Mouse (Mus musculus): ENCODE results near the gene Gm13276.
"Not testable (repeated sequence)": the region's sequence is repeated elsewhere in the genome, so short reads cannot be mapped to it uniquely, and the experiment has no call there.

The Gm13276 gene

DNA sequence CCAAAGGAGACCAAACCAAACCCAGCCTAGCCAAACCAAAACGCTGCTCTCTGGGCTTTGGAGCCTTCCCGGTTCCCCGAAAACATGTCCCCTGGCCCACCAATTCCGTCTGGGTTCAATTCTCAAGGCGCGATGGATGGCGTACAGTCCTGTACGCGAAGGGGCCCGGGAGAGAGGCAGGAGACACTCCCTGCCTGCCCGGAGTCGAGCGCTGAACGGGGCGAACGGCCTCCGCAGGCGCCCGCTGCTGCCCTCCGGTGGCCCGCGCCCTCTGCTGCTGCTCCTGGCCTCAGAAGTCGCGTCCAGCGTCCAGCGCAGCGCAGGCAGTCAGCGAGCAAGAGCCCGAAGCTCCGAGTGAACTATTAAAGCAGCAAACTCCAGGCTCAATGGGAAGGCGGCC lies 3.2 kb upstream of the Gm13276 start:
- DNase-seq (ENCODE audit: low spot score in 2 of 2) = not testable (repeated sequence)

DNA sequence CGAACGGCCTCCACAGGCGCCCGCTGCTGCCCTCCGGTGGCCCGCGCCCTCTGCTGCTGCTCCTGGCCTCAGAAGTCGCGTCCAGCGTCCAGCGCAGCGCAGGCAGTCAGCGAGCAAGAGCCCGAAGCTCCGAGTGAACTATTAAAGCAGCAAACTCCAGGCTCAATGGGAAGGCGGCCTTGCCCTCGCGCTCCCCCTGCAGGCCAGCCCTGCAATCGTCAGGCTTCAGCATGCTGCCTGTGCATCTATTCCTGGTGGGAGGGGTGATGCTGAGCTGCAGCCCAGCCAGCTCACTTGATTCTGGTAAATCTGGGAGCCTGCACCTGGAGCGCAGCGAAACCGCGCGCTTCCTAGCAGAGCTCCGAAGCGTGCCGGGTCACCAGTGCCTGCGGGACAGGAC lies 2.9 kb downstream of the Gm13276 start, which contains the start of gene Gm13277:
Gene Gm13277, plus strand, starts transcription at position 231 of the 400 bp plus-strand sequence.
- DNase-seq (ENCODE audit: low spot score in 2 of 2) = peak; percentile 61 to 66

DNA sequence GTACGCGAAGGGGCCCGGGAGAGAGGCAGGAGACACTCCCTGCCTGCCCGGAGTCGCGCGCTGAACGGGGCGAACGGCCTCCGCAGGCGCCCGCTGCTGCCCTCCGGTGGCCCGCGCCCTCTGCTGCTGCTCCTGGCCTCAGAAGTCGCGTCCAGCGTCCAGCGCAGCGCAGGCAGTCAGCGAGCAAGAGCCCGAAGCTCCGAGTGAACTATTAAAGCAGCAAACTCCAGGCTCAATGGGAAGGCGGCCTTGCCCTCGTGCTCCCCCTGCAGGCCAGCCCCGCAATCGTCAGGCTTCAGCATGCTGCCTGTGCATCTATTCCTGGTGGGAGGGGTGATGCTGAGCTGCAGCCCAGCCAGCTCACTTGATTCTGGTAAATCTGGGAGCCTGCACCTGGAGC lies 5.7 kb downstream of the Gm13276 start, which contains the start of gene Gm13278:
Gene Gm13278, plus strand, starts transcription at position 301 of the 400 bp plus-strand sequence.
- not testable (repeated sequence) for DNase-seq (ENCODE audit: low spot score in 2 of 2)

DNA sequence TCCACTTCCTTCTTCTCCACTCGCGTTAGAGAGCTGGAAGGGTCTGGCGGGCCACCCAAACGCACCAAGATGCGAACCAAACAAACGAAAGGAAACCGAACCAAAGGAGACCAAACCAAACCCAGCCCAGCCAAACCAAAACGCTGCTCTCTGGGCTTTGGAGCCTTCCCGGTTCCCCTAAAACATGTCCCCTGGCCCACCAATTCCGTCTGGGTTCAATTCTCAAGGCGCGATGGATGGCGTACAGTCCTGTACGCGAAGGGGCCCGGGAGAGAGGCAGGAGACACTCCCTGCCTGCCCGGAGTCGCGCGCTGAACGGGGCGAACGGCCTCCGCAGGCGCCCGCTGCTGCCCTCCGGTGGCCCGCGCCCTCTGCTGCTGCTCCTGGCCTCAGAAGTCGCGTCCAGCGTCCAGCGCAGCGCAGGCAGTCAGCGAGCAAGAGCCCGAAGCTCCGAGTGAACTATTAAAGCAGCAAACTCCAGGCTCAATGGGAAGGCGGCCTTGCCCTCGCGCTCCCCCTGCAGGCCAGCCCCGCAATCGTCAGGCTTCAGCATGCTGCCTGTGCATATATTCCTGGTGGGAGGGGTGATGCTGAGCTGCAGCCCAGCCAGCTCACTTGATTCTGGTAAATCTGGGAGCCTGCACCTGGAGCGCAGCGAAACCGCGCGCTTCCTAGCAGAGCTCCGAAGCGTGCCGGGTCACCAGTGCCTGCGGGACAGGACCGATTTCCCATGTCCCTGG lies 8.6 kb downstream of the Gm13276 start, which contains the start of gene Gm13275:
Gene Gm13275, plus strand, starts transcription at position 552 of the 740 bp plus-strand sequence.
- peak; percentile 57 to 69 for DNase-seq (ENCODE audit: low spot score in 2 of 2)

DNA sequence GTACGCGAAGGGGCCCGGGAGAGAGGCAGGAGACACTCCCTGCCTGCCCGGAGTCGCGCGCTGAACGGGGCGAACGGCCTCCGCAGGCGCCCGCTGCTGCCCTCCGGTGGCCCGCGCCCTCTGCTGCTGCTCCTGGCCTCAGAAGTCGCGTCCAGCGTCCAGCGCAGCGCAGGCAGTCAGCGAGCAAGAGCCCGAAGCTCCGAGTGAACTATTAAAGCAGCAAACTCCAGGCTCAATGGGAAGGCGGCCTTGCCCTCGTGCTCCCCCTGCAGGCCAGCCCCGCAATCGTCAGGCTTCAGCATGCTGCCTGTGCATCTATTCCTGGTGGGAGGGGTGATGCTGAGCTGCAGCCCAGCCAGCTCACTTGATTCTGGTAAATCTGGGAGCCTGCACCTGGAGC lies 11.6 kb downstream of the Gm13276 start, which contains the start of gene Gm13279:
Gene Gm13279, plus strand, starts transcription at position 301 of the 400 bp plus-strand sequence.
- not testable (repeated sequence) for DNase-seq (ENCODE audit: low spot score in 2 of 2)

DNA sequence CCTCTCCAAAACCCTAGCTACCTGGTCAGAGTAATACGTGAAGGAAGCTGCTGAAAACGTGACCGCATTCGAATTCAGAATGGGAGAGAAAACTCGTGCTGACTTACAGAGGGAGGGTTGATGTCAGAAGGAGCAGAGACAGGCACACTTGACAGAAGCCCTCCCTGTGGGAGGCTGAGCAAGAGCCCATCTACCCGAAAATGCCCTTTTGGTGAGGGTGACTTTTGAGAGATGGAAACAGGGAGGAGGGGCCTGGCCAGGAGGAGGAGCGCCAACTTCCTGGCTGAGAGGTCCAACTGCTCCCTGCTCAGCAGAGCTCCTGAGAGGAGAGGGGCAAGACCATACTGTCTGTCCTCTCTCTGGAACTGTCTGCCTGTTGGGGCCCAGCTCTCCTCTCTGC lies 13.9 kb downstream of the Gm13276 start, which contains the start of gene Gm13285:
Gene Gm13285, plus strand, starts transcription at position 301 of the 400 bp plus-strand sequence.
- DNase-seq (ENCODE audit: low spot score in 2 of 2) = not testable (repeated sequence)

DNA sequence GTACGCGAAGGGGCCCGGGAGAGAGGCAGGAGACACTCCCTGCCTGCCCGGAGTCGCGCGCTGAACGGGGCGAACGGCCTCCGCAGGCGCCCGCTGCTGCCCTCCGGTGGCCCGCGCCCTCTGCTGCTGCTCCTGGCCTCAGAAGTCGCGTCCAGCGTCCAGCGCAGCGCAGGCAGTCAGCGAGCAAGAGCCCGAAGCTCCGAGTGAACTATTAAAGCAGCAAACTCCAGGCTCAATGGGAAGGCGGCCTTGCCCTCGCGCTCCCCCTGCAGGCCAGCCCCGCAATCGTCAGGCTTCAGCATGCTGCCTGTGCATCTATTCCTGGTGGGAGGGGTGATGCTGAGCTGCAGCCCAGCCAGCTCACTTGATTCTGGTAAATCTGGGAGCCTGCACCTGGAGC lies 17.4 kb downstream of the Gm13276 start, which contains the start of gene Gm13287:
Gene Gm13287, plus strand, starts transcription at position 301 of the 400 bp plus-strand sequence.
- not testable (repeated sequence) for DNase-seq (ENCODE audit: low spot score in 2 of 2)

DNA sequence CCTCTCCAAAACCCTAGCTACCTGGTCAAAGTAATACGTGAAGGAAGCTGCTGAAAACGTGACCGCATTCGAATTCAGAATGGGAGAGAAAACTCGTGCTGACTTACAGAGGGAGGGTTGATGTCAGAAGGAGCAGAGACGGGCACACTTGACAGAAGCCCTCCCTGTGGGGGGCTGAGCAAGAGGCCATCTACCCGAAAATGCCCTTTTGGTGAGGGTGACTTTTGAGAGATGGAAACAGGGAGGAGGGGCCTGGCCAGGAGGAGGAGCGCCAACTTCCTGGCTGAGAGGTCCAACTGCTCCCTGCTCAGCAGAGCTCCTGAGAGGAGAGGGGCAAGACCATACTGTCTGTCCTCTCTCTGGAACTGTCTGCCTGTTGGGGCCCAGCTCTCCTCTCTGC lies 19.7 kb downstream of the Gm13276 start, which contains the start of gene Gm13288:
Gene Gm13288, plus strand, starts transcription at position 301 of the 400 bp plus-strand sequence.
- not testable (repeated sequence) for DNase-seq (ENCODE audit: low spot score in 2 of 2)

DNA sequence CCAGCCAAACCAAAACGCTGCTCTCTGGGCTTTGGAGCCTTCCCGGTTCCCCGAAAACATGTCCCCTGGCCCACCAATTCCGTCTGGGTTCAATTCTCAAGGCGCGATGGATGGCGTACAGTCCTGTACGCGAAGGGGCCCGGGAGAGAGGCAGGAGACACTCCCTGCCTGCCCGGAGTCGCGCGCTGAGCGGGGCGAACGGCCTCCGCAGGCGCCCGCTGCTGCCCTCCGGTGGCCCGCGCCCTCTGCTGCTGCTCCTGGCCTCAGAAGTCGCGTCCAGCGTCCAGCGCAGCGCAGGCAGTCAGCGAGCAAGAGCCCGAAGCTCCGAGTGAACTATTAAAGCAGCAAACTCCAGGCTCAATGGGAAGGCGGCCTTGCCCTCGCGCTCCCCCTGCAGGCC lies 20.3 kb downstream of the Gm13276 start:
- not testable (repeated sequence) for DNase-seq (ENCODE audit: low spot score in 2 of 2)

DNA sequence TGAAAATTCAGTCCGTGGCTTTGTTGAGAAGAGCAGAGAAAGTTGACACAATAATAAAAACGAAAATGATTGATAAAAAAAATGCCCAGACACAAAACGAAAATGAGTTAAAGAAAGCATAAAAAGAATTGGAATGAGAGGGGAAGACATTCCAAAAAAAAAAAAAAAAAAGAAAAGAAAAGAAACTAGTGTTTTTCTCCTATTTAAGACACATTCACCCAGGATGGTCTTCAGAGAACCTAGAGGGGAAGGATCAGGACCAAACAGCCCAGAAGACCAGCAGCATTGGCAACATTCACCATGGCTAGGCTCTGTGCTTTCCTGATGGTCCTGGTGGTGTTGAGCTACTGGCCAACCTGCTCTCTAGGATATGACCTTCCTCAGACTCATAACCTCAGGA lies 30.4 kb downstream of the Gm13276 start, which contains the start of gene Ifna7:
Gene Ifna7, plus strand, starts transcription at position 301 of the 400 bp plus-strand sequence.
- no peak for DNase-seq (ENCODE audit: low spot score in 2 of 2)

DNA sequence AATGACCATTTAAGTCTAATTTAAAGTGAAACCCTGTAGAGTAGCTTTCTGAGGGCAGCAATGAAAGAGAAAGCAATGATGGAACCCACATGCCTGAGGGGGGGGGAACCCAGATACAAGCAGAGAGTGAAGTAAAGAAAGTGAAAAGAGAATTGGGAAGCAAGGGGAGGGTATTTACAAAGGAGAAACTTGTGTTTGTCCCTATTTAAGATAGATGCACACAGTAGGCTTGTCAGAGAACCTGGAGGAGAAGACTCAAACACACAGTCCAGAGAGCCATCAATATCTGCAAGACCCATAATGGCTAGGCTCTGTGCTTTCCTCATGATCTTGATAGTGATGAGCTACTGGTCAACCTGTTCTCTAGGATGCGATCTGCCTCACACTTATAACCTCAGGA lies 34.1 kb downstream of the Gm13276 start, which contains the start of gene Ifna11:
Gene Ifna11, plus strand, starts transcription at position 301 of the 400 bp plus-strand sequence.
- no peak for DNase-seq (ENCODE audit: low spot score in 2 of 2)

DNA sequence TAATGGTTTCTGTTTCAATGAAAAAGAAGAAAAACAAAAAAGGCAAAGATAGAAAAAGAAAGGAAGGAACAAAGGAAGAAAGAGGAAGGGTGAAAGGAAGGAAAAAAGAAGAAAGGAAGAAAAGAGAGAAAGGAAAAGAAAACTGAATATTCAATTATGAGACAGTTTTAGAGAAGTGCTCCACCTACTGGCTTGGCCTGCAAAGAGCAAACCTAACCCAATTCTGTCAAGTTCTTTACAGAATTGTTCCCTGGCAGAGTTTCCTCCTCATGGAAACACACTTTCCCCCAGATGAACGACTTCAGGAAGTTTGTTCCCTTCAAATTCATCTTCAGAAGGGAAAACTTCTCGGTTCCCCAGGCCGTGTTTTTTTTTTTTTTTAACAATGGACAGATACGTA lies 37.5 kb downstream of the Gm13276 start:
- peak in 1 of 2 experiments; percentile 22 for DNase-seq (ENCODE audit: low spot score in 2 of 2)

DNA sequence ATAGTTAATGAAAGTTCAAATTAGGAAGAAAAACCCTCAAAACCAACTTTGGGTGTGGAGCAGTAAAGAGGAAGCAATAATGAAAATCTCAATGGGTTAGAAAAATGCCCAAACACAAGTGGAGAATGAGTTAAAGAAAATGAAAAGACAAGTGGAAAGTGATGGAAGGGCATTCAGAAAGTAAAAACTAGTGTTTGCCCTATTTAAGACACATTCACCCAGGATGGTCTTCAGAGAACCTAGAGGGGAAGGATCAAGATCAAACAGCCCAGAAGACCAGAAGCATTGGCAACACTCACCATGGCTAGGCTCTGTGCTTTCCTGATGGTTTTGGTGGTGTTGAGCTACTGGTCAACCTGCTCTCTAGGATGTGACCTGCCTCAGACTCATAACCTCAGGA lies 41.6 kb downstream of the Gm13276 start, which contains the start of gene Ifna6:
Gene Ifna6, plus strand, starts transcription at position 301 of the 400 bp plus-strand sequence.
- DNase-seq (ENCODE audit: low spot score in 2 of 2) = not testable (repeated sequence)

DNA sequence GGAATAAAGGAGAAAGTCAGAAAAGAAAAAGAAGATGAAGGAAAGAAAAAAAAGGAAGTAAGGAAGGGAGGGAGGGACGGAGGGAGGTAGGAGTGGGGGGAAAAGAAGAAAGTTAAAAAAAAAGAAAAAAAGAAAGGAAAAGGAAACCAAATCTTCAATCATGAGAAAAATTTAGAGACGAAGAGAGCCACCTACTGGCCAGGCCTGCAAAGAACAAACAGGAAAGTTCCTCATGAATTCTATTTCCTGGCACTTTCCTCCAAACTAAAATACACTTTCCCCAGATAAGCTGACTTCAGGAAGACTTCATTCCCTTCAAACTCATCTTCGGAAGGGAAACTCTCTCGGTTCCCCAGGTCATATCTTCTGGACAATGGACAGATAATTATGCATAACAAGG lies 45.0 kb downstream of the Gm13276 start:
- peak in 1 of 2 experiments; percentile 32 for DNase-seq (ENCODE audit: low spot score in 2 of 2)

DNA sequence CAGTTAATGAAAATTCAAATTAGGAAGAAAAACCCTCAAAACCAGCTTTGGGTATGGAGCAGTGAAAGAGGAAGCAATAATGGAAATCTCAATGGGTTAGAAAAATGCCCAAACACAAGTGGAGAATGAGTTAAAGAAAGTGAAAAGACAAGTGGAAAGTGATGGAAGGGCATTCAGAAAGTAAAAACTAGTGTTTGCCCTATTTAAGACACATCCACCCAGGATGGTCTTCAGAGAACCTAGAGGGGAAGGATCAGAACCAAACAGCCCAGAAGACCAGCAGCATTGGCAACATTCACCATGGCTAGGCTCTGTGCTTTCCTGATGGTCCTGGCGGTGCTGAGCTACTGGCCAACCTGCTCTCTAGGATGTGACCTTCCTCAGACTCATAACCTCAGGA lies 49.7 kb downstream of the Gm13276 start, which contains the start of gene Ifna5:
Gene Ifna5, plus strand, starts transcription at position 301 of the 400 bp plus-strand sequence.
- DNase-seq (ENCODE audit: low spot score in 2 of 2) = not testable (repeated sequence)

Data from thymus, postnatal 10 days (tissue).